Mouse (Mus musculus): ENCODE measurements around the gene Slc38a3.

Gene Slc38a3

DNA sequence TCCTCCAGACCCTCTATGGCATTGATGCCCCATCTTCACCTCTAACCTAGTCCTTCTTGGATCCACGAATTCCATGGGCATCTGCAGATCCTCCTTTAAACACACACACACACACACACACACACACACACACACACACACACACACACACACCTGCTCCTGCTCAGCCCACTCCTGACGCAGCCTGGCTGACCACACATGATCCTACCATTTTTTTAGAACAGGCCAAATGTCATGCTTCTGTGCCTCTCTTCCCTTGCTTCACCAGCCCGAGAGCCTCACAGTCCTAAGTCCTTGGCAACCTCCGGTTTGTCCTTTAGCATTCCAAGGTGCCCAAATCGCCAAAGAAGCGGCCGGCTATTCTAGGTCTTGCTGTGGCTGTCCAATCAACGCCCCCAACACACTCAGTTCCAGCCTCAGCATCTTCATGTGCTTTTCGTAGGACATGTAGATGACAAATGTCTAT, at the start of gene Slc38a3:
Gene Slc38a3, minus strand, starts transcription at position 51 of the 466 bp plus-strand sequence.
- DNase-seq (ENCODE audit: low read depth, low spot score) = no peak

DNA sequence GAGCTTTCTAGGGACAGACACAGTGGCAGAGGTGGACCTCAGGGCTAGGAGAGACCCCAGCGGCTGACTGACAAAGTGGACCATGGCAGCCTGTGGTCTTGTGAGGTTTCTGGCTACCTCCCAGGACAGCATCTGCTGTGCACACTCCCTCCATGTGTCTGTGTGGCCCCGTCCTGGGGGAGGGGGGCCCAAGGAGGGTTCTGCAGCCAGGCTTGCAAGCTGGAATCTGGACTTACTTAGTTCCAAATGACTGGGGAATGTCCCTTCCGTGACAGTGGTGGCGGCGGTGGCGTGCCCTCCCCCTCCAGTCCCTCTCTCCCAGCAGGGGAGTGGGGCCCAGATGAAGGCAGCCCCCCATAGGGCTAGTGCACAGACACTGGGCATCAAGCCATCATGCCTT, 47.6 kb upstream of the Slc38a3 start:
- no peak for DNase-seq (ENCODE audit: low read depth, low spot score)

DNA sequence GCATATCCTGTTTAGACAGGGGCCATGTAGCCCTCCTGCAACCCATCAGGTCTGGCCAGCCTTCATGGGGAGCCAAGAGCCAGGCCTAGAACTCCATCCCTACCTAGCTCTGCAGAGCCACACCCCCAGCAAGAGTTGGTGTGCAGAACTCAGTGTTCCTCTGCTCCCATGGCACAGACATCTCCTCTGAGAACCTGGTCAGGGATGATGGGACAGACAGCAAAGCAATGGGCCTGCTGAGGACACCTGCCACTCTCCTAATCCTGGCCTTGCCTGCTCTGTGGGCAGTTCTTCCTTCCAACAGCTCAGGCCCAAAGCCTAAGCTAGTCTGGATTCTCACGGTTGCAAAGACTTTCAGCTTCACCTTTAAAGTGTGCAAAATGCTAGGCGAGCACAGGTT, 46.3 kb upstream of the Slc38a3 start:
- DNase-seq (ENCODE audit: low read depth, low spot score) = no peak

DNA sequence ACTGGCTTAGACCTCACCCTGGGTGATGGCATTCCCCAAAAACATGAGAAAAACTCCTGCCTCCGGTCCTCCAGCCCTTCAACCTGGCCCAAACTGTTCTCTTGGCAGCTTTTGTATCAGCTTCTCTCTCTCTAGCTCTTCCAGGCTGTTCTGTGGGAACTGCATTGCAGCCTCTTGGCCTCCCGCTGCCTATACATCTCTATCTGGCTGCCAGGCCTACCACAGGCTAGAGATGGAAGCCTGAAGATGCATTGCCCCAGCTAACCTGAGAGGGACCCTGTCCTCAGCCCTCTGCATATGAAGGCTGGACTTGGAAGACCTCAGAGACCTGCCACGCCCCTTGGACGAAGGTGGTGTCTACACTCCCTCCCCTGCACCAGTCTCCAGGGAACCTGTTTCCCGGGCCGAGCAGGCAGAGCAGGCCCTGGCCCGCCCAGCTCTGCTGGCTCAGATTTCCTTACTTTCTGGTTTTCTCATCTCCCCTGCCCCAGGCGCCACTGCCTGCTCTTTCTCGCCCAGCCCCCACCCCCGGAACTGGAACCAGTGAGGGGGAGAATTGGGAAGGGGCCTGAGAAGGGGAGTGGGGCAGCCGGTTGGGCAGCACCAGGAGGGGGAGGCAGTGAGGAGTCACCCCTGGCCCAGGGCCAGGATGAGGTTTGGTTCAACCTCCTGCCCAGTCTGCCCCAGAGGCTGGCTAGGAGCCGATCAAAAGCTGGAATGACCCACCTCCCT, 45.1 kb upstream of the Slc38a3 start:
- no peak for DNase-seq (ENCODE audit: low read depth, low spot score)

DNA sequence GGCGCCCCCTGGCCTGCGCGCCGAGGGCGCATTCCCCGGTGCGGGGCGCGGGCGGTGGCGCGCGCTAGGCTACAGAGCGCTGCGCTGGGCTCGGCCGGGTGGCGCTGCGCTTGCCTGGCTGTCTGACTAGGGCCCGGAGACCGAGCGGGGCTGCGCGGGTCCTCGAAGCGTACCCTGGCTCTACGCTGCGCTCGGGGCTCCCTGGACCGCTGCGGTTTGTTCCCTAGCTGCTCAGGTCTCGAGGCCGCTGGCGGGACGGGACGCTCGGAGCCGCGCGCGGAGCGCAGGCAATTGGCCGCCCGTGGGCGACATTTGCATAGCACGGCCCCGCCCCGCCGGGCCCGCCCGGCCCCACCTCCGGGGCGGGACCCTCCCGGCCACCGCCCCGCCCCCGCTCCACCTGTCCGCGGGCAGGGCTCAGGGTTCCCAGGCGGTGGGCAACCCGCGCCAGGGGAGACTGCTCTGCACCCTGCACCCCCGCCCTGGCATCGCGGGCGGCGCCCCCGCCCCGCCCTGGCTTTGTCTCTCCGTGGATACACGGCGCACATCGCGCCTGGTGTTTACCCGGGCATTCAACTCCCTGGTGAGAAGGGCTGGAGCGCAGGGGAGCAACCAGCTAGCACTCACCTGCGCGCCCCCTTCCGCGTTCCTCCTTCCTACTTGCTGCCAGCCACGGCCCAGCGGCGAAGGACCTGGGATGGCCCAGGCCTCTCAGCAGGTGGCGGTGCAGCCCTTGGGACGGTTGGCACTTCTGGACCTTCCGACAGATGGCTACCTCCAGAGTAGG, 40.6 kb upstream of the Slc38a3 start, which contains the start of gene Sema3f:
Gene Sema3f, minus strand, starts transcription at position 779 of the 787 bp plus-strand sequence.
- no peak for DNase-seq (ENCODE audit: low read depth, low spot score)

DNA sequence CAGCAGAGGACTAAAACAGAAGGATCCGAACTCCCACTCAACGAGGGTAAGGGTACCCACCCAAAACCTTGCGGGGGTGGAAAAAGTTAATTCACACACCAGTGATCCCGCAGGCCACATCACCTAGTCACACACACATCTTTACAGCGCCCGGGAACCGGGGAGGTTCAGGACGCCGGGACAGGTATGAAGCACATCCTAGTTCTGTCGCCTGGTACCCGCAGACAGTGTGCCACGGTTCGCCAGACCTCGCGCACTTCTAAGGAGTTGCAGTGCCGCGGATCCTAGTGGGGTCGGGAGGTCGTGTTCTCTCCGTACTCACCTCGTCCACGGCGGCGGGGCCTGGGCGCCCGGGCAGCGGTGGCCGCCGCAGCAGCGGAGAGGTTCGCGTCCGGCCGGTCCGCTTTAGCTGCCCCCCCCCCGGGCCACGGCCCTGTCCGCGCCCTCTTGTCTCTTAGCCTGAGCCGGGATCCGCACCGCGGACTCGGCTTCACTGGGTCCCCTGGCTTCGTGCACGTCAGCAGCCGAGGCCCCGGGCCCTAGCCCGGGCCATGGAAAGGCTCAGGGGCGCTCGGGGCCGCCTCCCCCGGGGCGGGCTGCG, 39.9 kb upstream of the Slc38a3 start:
- DNase-seq (ENCODE audit: low read depth, low spot score) = no peak

DNA sequence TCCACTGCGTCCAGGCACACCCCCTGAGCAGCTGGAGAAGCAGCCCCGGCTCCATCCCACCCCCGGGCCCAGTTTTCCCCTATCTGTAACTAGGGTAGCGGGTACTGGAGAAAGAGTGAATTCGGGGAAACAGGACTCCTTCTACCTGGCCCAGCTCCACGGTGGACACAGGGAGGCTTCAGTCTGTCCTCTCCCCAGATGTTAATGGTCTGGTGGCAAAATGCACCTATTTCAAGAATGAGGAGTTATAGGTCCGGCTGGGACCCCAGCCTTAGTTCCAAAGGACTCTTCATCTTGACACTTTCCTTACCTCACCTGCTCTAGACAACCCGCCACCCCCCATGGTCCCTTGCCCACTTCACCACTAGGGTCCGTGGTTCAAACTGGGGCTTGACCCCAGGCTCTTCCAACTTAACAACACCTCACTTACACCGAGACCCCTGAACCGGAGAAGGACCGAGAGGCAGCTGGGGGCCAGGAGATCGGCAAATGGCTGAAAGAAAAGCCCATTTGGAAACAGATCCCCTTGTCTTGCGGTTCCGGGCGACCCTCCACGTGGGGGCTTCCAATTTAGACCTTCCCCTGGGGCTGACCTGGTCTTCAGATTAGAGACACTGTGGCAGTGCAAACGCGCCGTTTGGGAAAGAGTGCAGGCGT, 39.2 kb upstream of the Slc38a3 start:
- DNase-seq (ENCODE audit: low read depth, low spot score) = no peak

DNA sequence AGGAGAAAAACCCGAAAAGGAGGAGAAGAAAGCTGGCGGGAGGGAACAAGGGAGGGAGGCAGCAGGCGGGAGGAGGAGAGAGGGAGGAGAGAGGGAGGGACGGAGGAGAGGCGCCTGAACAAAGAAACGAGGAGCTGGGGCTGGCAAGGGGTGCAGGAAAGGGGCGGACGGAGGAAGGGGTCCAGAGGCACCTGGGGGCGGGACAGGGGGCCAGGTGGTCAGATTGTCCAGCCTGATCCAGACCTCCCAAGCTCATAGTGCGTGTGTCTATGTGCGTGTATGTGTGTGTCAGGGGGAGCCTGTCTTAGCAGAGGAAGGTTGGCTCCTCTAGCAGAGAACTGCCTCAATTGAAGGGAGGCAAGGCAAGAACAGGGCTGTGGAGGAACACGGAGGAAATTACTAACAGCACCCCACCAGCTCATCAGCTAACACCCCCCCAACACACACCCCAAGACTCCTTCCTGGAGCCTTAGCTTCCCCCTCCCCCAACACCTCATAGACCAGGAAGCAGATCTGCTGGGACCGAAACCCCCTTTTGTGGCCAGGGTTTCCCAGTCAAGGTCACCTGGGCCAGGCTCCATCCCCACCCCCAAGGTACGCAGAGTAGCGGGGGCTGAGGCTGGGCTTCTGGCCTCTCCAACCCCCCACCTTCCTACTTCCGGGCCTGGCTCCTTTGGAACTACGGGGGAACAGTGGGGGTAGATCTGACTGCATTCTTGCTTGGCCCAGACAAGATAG, 38.5 kb upstream of the Slc38a3 start:
- DNase-seq (ENCODE audit: low read depth, low spot score) = no peak

DNA sequence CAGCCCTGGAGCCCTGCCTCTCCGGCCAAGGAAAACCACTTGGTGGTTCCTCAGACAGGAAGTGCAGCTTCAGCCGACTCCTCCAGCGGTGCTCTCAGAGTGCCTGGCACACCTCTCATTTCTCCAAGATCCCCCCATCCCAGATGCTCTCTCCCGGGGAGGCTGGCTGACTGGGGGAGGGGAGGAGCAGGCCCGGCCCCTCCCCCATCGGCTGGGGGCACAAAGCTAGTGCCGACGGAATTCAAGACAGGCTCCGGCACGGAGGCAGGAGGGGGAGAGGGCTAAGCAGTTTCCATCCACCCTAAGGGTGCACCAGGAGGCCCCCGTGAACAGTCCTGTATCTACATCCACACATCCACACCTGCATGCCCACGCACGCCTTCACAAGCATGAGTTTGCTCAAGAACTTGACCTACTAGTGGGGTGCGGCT, 37.5 kb upstream of the Slc38a3 start:
- no peak for DNase-seq (ENCODE audit: low read depth, low spot score)

DNA sequence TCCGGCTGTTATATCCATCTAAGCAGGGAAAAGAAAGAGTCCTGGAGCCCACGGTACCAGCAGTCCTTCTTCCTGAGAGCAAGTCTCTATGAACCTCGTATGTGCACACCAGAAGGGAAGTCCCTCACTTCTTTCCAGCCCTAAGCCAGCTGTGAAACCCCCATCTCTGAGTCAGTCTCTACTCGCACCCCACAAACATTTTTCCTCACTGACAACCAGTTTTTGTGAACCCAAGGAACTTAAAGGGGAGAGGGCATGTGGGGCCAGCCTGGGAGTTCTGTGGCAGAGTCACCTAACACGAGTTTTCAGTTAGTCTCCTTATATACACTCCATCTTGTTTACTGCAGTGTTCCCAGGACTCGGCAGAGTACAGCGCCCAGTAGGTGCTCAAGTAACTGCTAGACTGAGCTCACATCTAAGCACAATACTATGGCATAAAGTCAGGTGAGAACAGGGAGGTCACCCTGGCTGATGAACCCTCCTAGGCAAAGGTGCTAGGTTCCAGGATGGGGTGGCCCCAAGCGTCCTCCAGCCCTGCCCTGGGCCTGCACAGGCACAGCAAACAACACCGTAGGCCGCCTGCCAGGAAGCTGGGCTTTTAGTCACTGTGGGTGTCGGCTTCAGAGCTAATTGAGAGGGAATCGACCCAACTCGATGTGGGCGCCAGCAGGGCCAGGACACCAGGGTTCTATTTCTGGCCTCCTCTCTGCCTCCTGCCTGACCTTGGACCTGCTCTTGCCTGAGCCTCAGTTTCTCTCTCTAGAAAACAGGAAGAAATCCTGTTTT, 34.2 kb upstream of the Slc38a3 start:
- DNase-seq (ENCODE audit: low read depth, low spot score) = no peak

DNA sequence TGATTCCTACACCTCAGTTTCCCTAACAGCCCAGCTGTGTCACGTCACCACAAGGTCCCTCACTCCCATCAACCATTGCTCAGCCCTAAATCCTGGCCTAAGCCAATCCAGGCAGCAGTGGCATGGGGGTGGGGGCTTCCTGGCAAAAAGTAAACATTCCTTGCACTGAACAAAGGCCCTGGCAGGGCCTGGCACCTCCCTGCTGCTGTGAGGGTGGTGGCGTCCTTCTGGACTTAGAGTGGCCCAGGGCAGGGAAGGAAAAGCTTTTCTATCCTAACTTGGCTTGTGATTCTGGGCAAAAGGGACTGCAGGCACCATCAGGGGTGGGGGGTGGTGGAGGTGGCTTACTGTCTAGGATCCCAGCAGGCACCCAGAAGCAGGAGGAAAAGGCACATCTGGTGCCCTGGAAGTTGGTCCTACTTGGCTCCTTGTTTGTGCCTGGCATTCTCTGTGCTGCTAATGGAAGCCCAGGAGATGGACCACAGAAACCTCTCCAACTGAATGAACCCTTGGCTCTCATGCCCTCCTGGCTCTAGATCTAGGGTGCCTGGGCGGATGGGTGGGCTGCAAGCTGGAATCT, 33.4 kb upstream of the Slc38a3 start:
- DNase-seq (ENCODE audit: low read depth, low spot score) = no peak

DNA sequence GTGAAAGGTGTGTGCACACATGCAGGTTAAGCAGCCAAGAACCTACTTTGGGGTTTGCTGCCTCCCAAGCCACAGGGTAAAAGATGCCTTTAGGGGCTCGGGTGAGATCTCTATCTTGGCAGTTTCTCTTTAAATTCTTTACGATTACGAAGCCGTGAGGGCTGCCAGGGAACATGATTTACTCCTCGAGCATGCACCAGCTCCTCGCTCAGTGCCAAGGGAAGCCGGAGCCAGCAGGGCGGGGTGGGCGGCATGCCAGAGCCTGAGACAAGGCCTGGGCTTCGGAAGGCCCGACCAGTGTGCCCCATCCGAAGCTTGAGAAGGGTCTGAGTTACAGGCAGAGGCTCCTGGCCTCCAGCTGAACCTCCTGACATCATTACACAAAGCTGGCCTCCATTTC, 32.3 kb upstream of the Slc38a3 start:
- no peak for DNase-seq (ENCODE audit: low read depth, low spot score)

DNA sequence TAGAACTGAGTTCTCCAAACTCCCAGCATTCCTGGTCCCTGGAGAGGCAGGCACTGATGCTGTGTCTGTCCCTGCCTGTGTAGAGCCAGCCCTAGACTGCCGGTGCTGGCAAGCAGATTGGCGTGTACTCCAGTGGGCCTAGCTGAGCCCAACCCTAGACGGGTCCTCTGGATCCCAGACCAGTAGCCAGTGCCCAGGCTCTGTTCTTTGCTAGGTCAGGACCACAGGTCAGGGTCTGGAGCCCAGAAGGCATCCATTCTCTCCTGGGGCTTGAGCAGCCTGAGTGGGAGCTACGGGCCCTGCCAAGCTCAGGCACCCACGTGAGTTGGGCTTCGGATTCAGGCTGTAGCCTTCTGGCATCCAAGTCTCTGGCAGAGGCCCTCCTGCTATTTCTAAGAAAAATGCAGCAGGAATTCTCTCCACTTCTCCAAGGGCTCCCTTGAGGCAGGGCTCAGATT, 30.8 kb upstream of the Slc38a3 start:
- DNase-seq (ENCODE audit: low read depth, low spot score) = no peak

DNA sequence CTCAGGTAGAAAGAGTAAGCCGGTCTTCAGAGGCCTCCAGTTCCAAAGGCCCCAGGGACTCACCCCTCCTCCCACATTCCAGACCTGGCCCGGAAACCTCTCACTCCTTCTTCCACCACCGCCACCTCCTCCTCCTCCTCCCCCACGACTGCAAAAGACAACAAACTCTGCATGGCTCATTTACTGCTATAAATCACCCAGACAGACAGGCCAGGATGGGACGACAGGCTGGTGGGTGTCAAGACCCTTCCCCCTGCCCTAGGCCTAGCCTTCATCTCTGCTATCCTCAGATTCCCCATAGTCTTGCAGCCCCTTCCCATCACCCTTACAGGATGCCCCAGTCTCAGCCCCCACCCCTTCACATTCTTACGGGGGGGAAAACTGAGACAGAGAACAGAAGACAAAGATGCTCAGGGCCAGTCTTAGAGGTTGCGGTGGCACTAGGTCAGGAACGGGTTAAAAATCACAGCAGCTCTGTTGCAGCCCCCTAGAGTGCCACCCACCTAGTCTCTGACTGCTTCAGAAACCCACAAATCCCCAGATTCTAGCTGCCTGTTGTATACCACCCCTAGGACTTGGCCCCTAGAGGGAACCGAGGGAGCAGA, 30.1 kb upstream of the Slc38a3 start:
- DNase-seq (ENCODE audit: low read depth, low spot score) = no peak

DNA sequence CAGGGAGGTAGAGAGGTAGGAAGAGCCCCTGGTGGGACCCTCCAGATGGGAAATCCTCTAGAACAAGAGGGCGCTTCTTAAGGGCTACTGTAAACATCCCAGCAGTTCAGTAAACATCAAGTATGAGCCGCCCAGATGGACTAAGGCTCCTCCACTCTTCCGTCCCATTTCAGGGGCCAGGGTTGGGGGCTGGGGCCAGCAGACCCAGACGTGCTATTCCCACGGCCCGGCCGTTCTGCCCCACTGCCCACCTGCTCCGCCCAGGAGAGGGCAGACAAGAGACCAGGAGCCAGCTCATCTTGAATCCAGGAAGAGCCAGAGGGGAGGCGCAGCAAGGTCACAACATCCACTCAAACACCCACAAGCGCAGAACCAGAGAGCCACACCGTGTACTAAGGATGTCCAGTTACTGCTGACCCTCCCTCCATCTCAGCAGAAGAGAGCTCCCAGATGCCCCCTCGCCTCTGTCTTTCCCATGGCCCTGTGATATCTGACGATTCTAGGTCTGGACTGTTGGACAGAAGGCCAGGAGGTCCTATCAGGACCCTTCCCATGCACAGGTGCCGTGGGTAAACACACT, 29.4 kb upstream of the Slc38a3 start:
- no peak for DNase-seq (ENCODE audit: low read depth, low spot score)

DNA sequence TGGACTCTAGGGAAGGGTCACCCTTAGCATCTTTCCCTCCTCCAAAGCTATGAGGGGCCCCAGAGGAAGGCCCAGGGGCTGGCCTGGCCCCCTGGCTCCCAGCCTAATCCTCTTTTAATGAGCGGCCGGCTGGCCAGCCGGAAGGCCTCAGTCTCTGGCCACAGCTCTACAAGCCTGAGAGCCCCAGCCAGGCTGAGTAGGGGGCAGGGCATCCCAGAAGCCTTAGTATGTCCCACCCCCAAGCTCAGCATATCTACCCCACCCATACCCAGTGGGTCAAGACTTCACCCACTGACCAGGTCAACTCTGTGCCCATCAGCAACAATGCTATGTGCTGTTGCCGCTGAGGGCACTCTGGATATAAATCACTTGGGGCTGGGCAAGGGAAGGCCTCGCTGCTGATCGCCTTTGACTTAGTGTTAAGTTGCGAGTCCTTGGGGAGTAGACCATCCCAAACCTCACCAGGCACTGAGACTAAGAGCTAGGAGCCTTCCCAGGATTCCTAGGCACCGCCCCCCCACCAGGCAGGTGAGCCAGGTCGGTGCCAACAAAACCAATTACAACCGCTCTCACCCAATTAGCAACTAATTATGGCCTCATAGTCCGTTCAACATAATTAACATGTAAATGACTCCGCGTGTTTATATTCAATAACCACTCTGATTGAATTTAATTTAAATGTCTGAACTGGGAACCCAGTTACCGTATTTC, 28.6 kb upstream of the Slc38a3 start:
- no peak for DNase-seq (ENCODE audit: low read depth, low spot score)

DNA sequence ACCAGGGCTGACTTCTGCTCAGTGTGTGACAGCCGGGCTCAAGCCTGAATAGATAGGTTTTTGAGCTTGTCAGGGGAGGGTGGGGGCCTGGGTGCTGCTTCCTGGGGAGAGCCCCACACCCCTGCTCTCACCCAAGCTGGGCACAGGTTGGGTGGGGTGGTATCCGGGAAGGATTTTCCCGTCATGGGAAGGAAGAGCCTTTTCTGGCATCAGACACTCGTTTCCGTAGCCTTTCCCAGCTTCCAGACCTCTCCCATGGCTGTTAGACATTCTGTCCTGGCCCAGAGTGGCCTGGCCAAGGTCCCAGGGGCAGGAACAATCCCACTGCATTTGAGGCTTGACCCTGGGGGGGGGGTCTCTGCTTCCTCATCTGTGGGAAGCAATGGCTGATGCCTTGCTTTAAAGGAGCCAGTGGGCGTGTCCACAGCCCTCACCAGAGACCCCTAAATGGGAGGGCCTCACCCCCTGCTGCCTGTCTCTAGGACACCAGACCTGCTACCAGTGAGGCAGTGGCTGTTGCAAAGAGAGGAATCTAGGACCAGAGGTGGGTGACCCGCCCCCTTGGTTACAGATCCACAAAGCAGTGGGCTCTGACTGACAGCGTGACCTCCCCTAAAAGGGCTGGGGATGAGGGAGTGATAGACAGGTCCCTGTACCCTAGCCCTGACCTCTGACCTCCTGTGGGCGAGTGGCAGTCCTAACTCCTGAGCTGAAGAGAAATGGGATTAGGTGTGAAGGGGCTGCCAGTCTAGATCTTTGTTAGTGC, 27.7 kb upstream of the Slc38a3 start:
- DNase-seq (ENCODE audit: low read depth, low spot score) = no peak

DNA sequence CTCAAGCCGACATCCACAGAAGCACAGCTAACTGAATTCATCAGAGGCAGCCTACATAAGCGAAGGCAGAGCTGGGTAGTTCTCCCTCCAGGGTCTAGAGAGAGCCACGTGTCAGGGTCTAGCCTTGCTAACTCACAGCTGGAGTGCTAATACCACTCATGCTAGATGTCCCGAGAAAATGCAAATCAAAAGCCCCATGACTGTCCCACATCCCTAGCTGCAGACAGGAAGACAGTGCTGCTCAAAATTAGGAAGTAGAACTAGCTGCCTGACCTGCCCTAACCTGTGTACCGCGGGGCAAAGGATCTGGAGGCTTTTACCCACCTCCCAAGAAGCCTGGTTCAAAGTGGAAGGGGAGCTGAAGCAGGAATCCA, 26.8 kb upstream of the Slc38a3 start:
- DNase-seq (ENCODE audit: low read depth, low spot score) = no peak
